Mouse (Mus musculus) kidney, embryonic 14.5 days (tissue): ENCODE measurements around the gene Pex26. TPM values are rescaled to one million over a fixed set of nuclear protein-coding genes. Genes with fewer than 3 reads are reported as not detected.

Source experiments
- ATAC-seq: fragments of 200-750 bp; cut with Nextera tagmentation; 2 replicates; pipeline ENCODE4 v1.8.0; 2017; ENCODE audit warnings: moderate number of reproducible peaks, mild to moderate bottlenecking, moderate TSS enrichment, moderate library complexity; ENCODE audit not compliant: low FRiP score, low TSS enrichment
- H3K27ac ChIP-seq: fragments of 300-500 bp; sonication (generic); 2 replicates; pipeline ENCODE4 v1.5.1; 2014; ENCODE audit warnings: low read depth, mild to moderate bottlenecking, low read length, moderate library complexity, mixed read lengths
- H3K27me3 ChIP-seq: fragments of 300-500 bp; sonication (generic); 2 replicates; pipeline ENCODE4 v1.6.1; 2014; ENCODE audit warnings: mild to moderate bottlenecking, low read length; ENCODE audit not compliant: control insufficient read depth, insufficient read depth
- H3K36me3 ChIP-seq: fragments of 300-500 bp; sonication (generic); 2 replicates; pipeline ENCODE4 v1.6.1; 2014; ENCODE audit warnings: low read length, mixed read lengths; ENCODE audit not compliant: control insufficient read depth, insufficient read depth
- H3K4me1 ChIP-seq: fragments of 300-500 bp; sonication (generic); 2 replicates; pipeline ENCODE4 v1.6.1; 2014; ENCODE audit warnings: low read length, mixed read lengths; ENCODE audit not compliant: control insufficient read depth, insufficient read depth
- H3K4me2 ChIP-seq: fragments of 300-500 bp; sonication (generic); replicated peaks from 2 replicates; pipeline ENCODE4 v1.6.1; 2014; ENCODE audit warnings: low read depth, mild to moderate bottlenecking, low read length
- H3K4me3 ChIP-seq: fragments of 300-500 bp; sonication (generic); 2 replicates; pipeline ENCODE4 v1.5.1; 2014; ENCODE audit warnings: mild to moderate bottlenecking, low read length
- H3K9ac ChIP-seq: fragments of 300-500 bp; sonication (generic); 2 replicates; pipeline ENCODE4 v1.6.1; 2014; ENCODE audit warnings: low read depth, mild to moderate bottlenecking, low read length, moderate library complexity
- H3K9me3 ChIP-seq: fragments of 300-500 bp; sonication (generic); 2 replicates; pipeline ENCODE4 v1.6.1; 2016; ENCODE audit warnings: low read length; ENCODE audit not compliant: control insufficient read depth
- WGBS: fragments of 180-500 bp; shearing (Covaris S2); extraction: QIAGEN DNeasy Blood & Tissue Kit; methylation state at CpG from one replicate; pipeline ENCODE4 v1.1.7; 2014; 5-methylcytosine and 5-hydroxymethylcytosine counted together
- polyA plus RNA-seq: library from polyadenylated mRNA; unstranded; fragments of >200 nt; fragmentation: Nextera tagmentation; extraction: Ambion mirVana; gene quantifications from 2 replicates; pipeline ENCODE4 v1.2.1, GENCODE M21; 2014

Pex26 gene
- polyA plus RNA-seq, 1 experiment from 2014 or later, result 8.4 TPM

GRCm38 (mm10) chr6:121194061-121194955, 10.8 kb downstream of the Pex26 start:
- Histone ChIP-seq H3K27ac (no peak overlapping the region), H3K27me3 (no peaks in the 10 kb centered on the region), H3K4me3 (no peak overlapping the region), H3K4me1 (no peaks in the 10 kb centered on the region), H3K4me2 (no peak overlapping the region), H3K9me3 (no peaks in the 10 kb centered on the region), H3K36me3 (peaks cover 13% of the 10 kb centered on the region; the same call in 1 of the 2 replicates), H3K9ac (no peak overlapping the region)
- WGBS, result 32% methylated on average over 13 of the region's 13 CpGs
- peak; percentile 59; the same call in 1 of the 2 replicates for ATAC-seq

GRCm38 (mm10) chr6:121194956-121195731, 11.7 kb downstream of the Pex26 start:
- Histone ChIP-seq H3K4me2 (no peak overlapping the region), H3K27me3 (no peaks in the 10 kb centered on the region), H3K36me3 (peaks cover 7% of the 10 kb centered on the region; the same call in 1 of the 2 replicates), H3K27ac (no peak overlapping the region), H3K9ac (no peak overlapping the region), H3K4me3 (no peak overlapping the region), H3K9me3 (no peaks in the 10 kb centered on the region), H3K4me1 (no peaks in the 10 kb centered on the region)
- 78% methylated on average over 14 of the region's 14 CpGs for WGBS
- ATAC-seq, result no peak

GRCm38 (mm10) chr6:121197807-121198365, 14.4 kb downstream of the Pex26 start:
- no peak overlapping the region for H3K4me3 ChIP-seq
- H3K36me3 ChIP-seq, result 0 out of 2 replicates have a peak, but pooled peaks cover 2% of the 10 kb centered on the region
- no peak overlapping the region for H3K9ac ChIP-seq
- 34% methylated on average over 9 of the region's 9 CpGs for WGBS
- no peaks in the 10 kb centered on the region for H3K27me3 ChIP-seq
- no peaks in the 10 kb centered on the region for H3K9me3 ChIP-seq
- ATAC-seq, result no peak
- no peak overlapping the region for H3K4me2 ChIP-seq
- no peak overlapping the region for H3K27ac ChIP-seq
- no peaks in the 10 kb centered on the region for H3K4me1 ChIP-seq

- Histone ChIP-seq H3K9me3 (no peaks in the 10 kb centered on the region), H3K4me2 (no peak overlapping the region), H3K4me3 (no peak overlapping the region), H3K36me3 (no peaks in the 10 kb centered on the region; the same call in 1 of the 2 replicates), H3K27me3 (no peaks in the 10 kb centered on the region), H3K4me1 (no peaks in the 10 kb centered on the region), H3K27ac (no peak overlapping the region), H3K9ac (no peak overlapping the region)
- 88% methylated on average over 3 of the region's 4 CpGs for WGBS
- ATAC-seq, result no peak
Observed at GRCm38 (mm10) chr6:121200458-121200857, 17.0 kb downstream of the Pex26 start.

GRCm38 (mm10) chr6:121202026-121202425, 18.6 kb downstream of the Pex26 start:
- WGBS, result 56% methylated on average over 5 of the region's 5 CpGs
- ATAC-seq, result no peak
- Histone ChIP-seq H3K9me3 (no peaks in the 10 kb centered on the region), H3K4me1 (no peaks in the 10 kb centered on the region), H3K27me3 (no peaks in the 10 kb centered on the region), H3K36me3 (no peaks in the 10 kb centered on the region; the same call in 1 of the 2 replicates), H3K4me3 (no peak overlapping the region), H3K27ac (no peak overlapping the region), H3K4me2 (no peak overlapping the region), H3K9ac (no peak overlapping the region)

- Histone ChIP-seq H3K4me2 (no peak overlapping the region), H3K27me3 (peaks cover 15% of the 10 kb centered on the region), H3K4me3 (no peak overlapping the region), H3K4me1 (peaks cover 8% of the 10 kb centered on the region; the same call in 1 of the 2 replicates), H3K36me3 (no peaks in the 10 kb centered on the region; the same call in 1 of the 2 replicates), H3K27ac (no peak overlapping the region), H3K9ac (no peak overlapping the region), H3K9me3 (no peaks in the 10 kb centered on the region)
- 85% methylated on average over 5 of the region's 5 CpGs for WGBS
- ATAC-seq, result no peak
Observed at GRCm38 (mm10) chr6:121206481-121206880, 23.0 kb downstream of the Pex26 start.

GRCm38 (mm10) chr6:121209584-121209983, 26.1 kb downstream of the Pex26 start:
- H3K4me2 ChIP-seq, result no peak overlapping the region
- no peaks in the 10 kb centered on the region; the same call in 1 of the 2 replicates for H3K36me3 ChIP-seq
- H3K27me3 ChIP-seq, result peaks cover 17% of the 10 kb centered on the region
- no peaks in the 10 kb centered on the region for H3K9me3 ChIP-seq
- WGBS, result 87% methylated on average over 2 of the region's 2 CpGs
- H3K4me1 ChIP-seq, result peaks cover 14% of the 10 kb centered on the region; the same call in 1 of the 2 replicates
- no peak overlapping the region for H3K9ac ChIP-seq
- no peak overlapping the region for H3K27ac ChIP-seq
- no peak overlapping the region for H3K4me3 ChIP-seq
- no peak for ATAC-seq

- Histone ChIP-seq H3K27me3 (peaks cover 17% of the 10 kb centered on the region), H3K4me3 (peak within 1 kb of the TSS; percentile 41), H3K9ac (peak within 1 kb of the TSS; percentile 32; the same call in 1 of the 2 replicates), H3K9me3 (no peaks in the 10 kb centered on the region), H3K36me3 (no peaks in the 10 kb centered on the region), H3K4me1 (peaks cover 14% of the 10 kb centered on the region; the same call in 1 of the 2 replicates), H3K4me2 (peak within 1 kb of the TSS; percentile 72), H3K27ac (no peak within 1 kb of the TSS)
- peak; percentile 83 for ATAC-seq
- 4% methylated on average over 30 of the region's 30 CpGs for WGBS
Observed at GRCm38 (mm10) chr6:121210149-121210925, 26.9 kb downstream of the Pex26 start, which contains the start of gene Tuba8. Gene Tuba8, plus strand, starts transcription at chr6:121210696.
